Mouse (Mus musculus) CH12.LX (cell line): ENCODE data around the gene Dnajb1. TPM values are rescaled to one million over a fixed set of nuclear protein-coding genes. Genes with fewer than 3 reads are reported as not detected.

Experiments used
- DNase-seq: peaks from one replicate; pipeline ENCODE4 v3.0.0-alpha.2; 2013; ENCODE audit errors: extremely low read depth
- H3K27ac ChIP-seq: 2 replicates; pipeline ENCODE4 v1.5.1; 2012; ENCODE audit warnings: low read depth, mild to moderate bottlenecking, control low read depth, moderate library complexity; ENCODE audit not compliant: insufficient read depth
- H3K27me3 ChIP-seq: replicated peaks from 2 replicates; pipeline ENCODE3; 2012; ENCODE audit warnings: inconsistent platforms
- H3K36me3 ChIP-seq, 2 experiments: replicated peaks in 1 of 2; 2 replicates each; pipeline versions ENCODE3 to v1.6.1; 2012; ENCODE audit warnings: inconsistent platforms in 1 of 2, low read length in 1 of 2, mild to moderate bottlenecking in 1 of 2, mixed read lengths in 1 of 2, moderate library complexity in 1 of 2; ENCODE audit not compliant: control insufficient read depth in 1 of 2, insufficient read depth in 1 of 2
- H3K4me1 ChIP-seq, 2 experiments: 2 replicates each; pipeline ENCODE4 v1.6.1; 2012; ENCODE audit warnings: inconsistent platforms in 1 of 2, moderate library complexity in 1 of 2; ENCODE audit not compliant: insufficient read depth in 2 of 2, control insufficient read depth in 1 of 2
- H3K4me2 ChIP-seq: 2 replicates; pipeline ENCODE4 v1.6.1; 2012; ENCODE audit warnings: low read depth, mild to moderate bottlenecking, control low read depth; ENCODE audit not compliant: poor library complexity, insufficient read depth, severe bottlenecking
- H3K4me3 ChIP-seq, 3 experiments: fragments of 150-350 bp in 1 of 3; sonication (generic) in 1 of 3; replicated peaks in 1 of 3; 2 replicates each; pipeline versions ENCODE3 to v1.5.1; 2011 to 2012; ENCODE audit warnings: low read depth in 2 of 3, low read length in 2 of 3, mild to moderate bottlenecking in 2 of 3, moderate library complexity in 2 of 3, control low read depth in 1 of 3, improper control_type of control experiment in 1 of 3, inconsistent platforms in 1 of 3, mixed read lengths in 1 of 3; ENCODE audit not compliant: poor library complexity in 1 of 3
- H3K79me2 ChIP-seq: replicated peaks from 2 replicates; pipeline ENCODE4 v1.6.1; 2012; ENCODE audit warnings: mild to moderate bottlenecking, moderate library complexity; ENCODE audit not compliant: control insufficient read depth, poor library complexity, insufficient read depth, severe bottlenecking; ENCODE audit errors: extremely low read depth
- H3K9ac ChIP-seq: 2 replicates; pipeline ENCODE4 v1.6.1; 2012; ENCODE audit warnings: low read depth, mild to moderate bottlenecking, control low read depth, moderate library complexity; ENCODE audit not compliant: insufficient read depth
- H3K9me3 ChIP-seq: replicated peaks from 2 replicates; pipeline ENCODE3; 2012; ENCODE audit warnings: low read length, inconsistent platforms, mixed read lengths
- ELF1 ChIP-seq: IDR thresholded peaks from 2 replicates; pipeline ENCODE4 v1.6.1; 2014; ENCODE audit warnings: low read depth, mild to moderate bottlenecking, inconsistent platforms, low read length, improper control_type of control experiment
- ETS1 ChIP-seq: conservative IDR thresholded peaks from 2 replicates; pipeline ENCODE4 v1.6.1; 2012; ENCODE audit warnings: low read depth, mild to moderate bottlenecking, inconsistent platforms, low read length, improper control_type of control experiment, moderate library complexity
- GABPA ChIP-seq: IDR thresholded peaks from 2 replicates; pipeline ENCODE4 v1.6.1; 2012; ENCODE audit warnings: low read depth, low read length, improper control_type of control experiment, inconsistent platforms; ENCODE audit not compliant: insufficient replicate concordance
- JUND ChIP-seq: conservative IDR thresholded peaks from 2 replicates; pipeline ENCODE4 v1.6.1; 2011; ENCODE audit warnings: low read depth, low read length, improper control_type of control experiment
- MAX ChIP-seq: IDR thresholded peaks from 2 replicates; pipeline ENCODE4 v1.6.1; 2011; ENCODE audit warnings: low read length, improper control_type of control experiment
- MYC ChIP-seq: IDR thresholded peaks from 2 replicates; pipeline ENCODE4 v1.6.1; 2011; ENCODE audit warnings: low read depth, mild to moderate bottlenecking, improper control_type of control experiment, low read length
- RCOR1 ChIP-seq: conservative IDR thresholded peaks from 2 replicates; pipeline ENCODE4 v1.6.1; 2012; ENCODE audit warnings: low read depth, mild to moderate bottlenecking, inconsistent platforms, low read length, improper control_type of control experiment
- SIN3A ChIP-seq: IDR thresholded peaks from 2 replicates; pipeline ENCODE4 v1.6.1; 2012; ENCODE audit warnings: low read length, improper control_type of control experiment, inconsistent platforms
- SMC3 ChIP-seq: IDR thresholded peaks from 2 replicates; pipeline ENCODE4 v1.6.1; 2011; ENCODE audit warnings: low read depth, low read length, improper control_type of control experiment
- TCF12 ChIP-seq: IDR thresholded peaks from 2 replicates; pipeline ENCODE4 v1.6.1; 2014; ENCODE audit warnings: low read depth, mild to moderate bottlenecking, inconsistent platforms, low read length, improper control_type of control experiment
- UBTF ChIP-seq: IDR thresholded peaks from 2 replicates; pipeline ENCODE4 v1.6.1; 2012; ENCODE audit warnings: low read depth, mild to moderate bottlenecking, inconsistent platforms, low read length, improper control_type of control experiment, moderate library complexity
- USF1 ChIP-seq: IDR thresholded peaks from 2 replicates; pipeline ENCODE4 v1.6.1; 2014; ENCODE audit warnings: low read depth, mild to moderate bottlenecking, inconsistent platforms, low read length, improper control_type of control experiment
- USF2 ChIP-seq: conservative IDR thresholded peaks from 2 replicates; pipeline ENCODE4 v1.6.1; 2011; ENCODE audit warnings: low read depth, low read length, improper control_type of control experiment
- ZKSCAN1 ChIP-seq: IDR thresholded peaks from 2 replicates; pipeline ENCODE4 v1.6.1; 2012; ENCODE audit warnings: low read depth, inconsistent platforms, low read length, improper control_type of control experiment, borderline replicate concordance
- ZMIZ1 ChIP-seq: IDR thresholded peaks from 2 replicates; pipeline ENCODE4 v1.6.1; 2012; ENCODE audit warnings: low read depth, mild to moderate bottlenecking, inconsistent platforms, low read length, improper control_type of control experiment
- ZNF384 ChIP-seq: IDR thresholded peaks from 2 replicates; pipeline ENCODE4 v1.6.1; 2012; ENCODE audit warnings: low read depth, low read length, improper control_type of control experiment, inconsistent platforms
- dilution Hi-C: fragments of 300-500 bp; cut with MboI; formaldehyde crosslinking; loops from 2 replicates; pipeline ENCODE4 v1.14.3; 2020; ENCODE audit warnings: low sequenced_read_pairs; ENCODE audit not compliant: extremely low pct_unique_long_range_greater_than_20kb, extremely low pct_ligation_motif_present
- in situ Hi-C: fragments of 300-500 bp; cut with MboI; formaldehyde crosslinking; loops from 3 replicates; pipeline ENCODE4 v1.14.3; 2019; ENCODE audit warnings: low sequenced_read_pairs, low pct_ligation_motif_present, low pct_unique_long_range_greater_than_20kb, mixed read lengths
- polyA plus RNA-seq: library from polyadenylated mRNA; unstranded; fragments of >175 nt; gene quantifications from 2 replicates; pipeline ENCODE4 v1.2.1, GENCODE M21; 2012; ENCODE audit warnings: low read depth; ENCODE audit not compliant: insufficient read length
- total RNA-seq, 2 experiments: library from RNA; depleted of rRNA; stranded (reverse); fragments of 300-350 nt in 1 of 2; fragments of >200 nt in 1 of 2; gene quantifications; 2 replicates each; pipeline ENCODE4 v1.2.3; 2012 to 2014

Gene Dnajb1
- total and polyA plus RNA-seq, 3 experiments = 24.9 to 30.9 (median 30.7) TPM

GRCm38 (mm10) chr8:83660995-83661680 lies 53.1 kb downstream of the Dnajb1 start:
- in situ Hi-C loops (no loop called here), dilution Hi-C loops (no loop called here)
- TF ChIP-seq SMC3 (no peak), SIN3A (no peak), TCF12 (no peak), ETS1 (no peak), RCOR1 (no peak), JUND (no peak), ELF1 (no peak), ZNF384 (no peak), USF1 (no peak), MYC (no peak), ZKSCAN1 (no peak), GABPA (no peak), UBTF (no peak), ZMIZ1 (no peak), MAX (no peak), USF2 (no peak)
- H3K9ac ChIP-seq = no peak overlapping the region
- no peak for DNase-seq
- no peaks in the 10 kb centered on the region for H3K9me3 ChIP-seq
- no peak overlapping the region for H3K4me2 ChIP-seq
- H3K36me3 ChIP-seq = peaks cover 0 to 30% of the 10 kb centered on the region in 2 experiments
- H3K4me1 ChIP-seq = peaks cover 5 to 21% of the 10 kb centered on the region in 2 experiments
- no peak overlapping the region for H3K4me3 ChIP-seq
- no peaks in the 10 kb centered on the region for H3K79me2 ChIP-seq
- H3K27me3 ChIP-seq = no peaks in the 10 kb centered on the region
- H3K27ac ChIP-seq = no peak overlapping the region

Other genes with a start within 250 kb of the Dnajb1 start
- 0.59 TPM in 2 replicates for gene Clgn, start 218.3 kb upstream of the Dnajb1 start, total RNA-seq (2012; rRNA removed)
- gene Clgn, start 218.3 kb upstream of the Dnajb1 start, total RNA-seq (2014; rRNA removed) = 1.2 and 1.3 TPM in 2 replicates
- gene Clgn, start 218.3 kb upstream of the Dnajb1 start, polyA plus RNA-seq = 1.4 and 1.5 TPM in 2 replicates
- 28.9 and 37.8 TPM in 2 replicates for gene Scoc, start 149.8 kb upstream of the Dnajb1 start, total RNA-seq (2012; rRNA removed)
- gene Scoc, start 149.8 kb upstream of the Dnajb1 start, total RNA-seq (2014; rRNA removed) = 79.7 and 85.9 TPM in 2 replicates
- gene Scoc, start 149.8 kb upstream of the Dnajb1 start, polyA plus RNA-seq = 25.4 and 34.5 TPM in 2 replicates
- not detected in 2 replicates for gene Olfr370, start 72.4 kb upstream of the Dnajb1 start, total RNA-seq (2012; rRNA removed)
- gene Olfr370, start 72.4 kb upstream of the Dnajb1 start, total RNA-seq (2014; rRNA removed) = not detected in 2 replicates
- 0.10 TPM in 1 of 2 replicates, not detected in the other for gene Olfr370, start 72.4 kb upstream of the Dnajb1 start, polyA plus RNA-seq
- gene Ndufb7, start 41.5 kb upstream of the Dnajb1 start, total RNA-seq (2012; rRNA removed) = 316 and 331 TPM in 2 replicates
- 213 and 223 TPM in 2 replicates for gene Ndufb7, start 41.5 kb upstream of the Dnajb1 start, total RNA-seq (2014; rRNA removed)
- gene Ndufb7, start 41.5 kb upstream of the Dnajb1 start, polyA plus RNA-seq = 144 and 202 TPM in 2 replicates
- 130 and 171 TPM in 2 replicates for gene Tecr, start 222 bp upstream of the Dnajb1 start, total RNA-seq (2012; rRNA removed)
- 95.9 and 111 TPM in 2 replicates for gene Tecr, start 222 bp upstream of the Dnajb1 start, total RNA-seq (2014; rRNA removed)
- 199 and 209 TPM in 2 replicates for gene Tecr, start 222 bp upstream of the Dnajb1 start, polyA plus RNA-seq
- 21.2 and 25.8 TPM in 2 replicates for gene Gipc1, start 44.5 kb downstream of the Dnajb1 start, total RNA-seq (2012; rRNA removed)
- gene Gipc1, start 44.5 kb downstream of the Dnajb1 start, total RNA-seq (2014; rRNA removed) = 21.0 and 24.4 TPM in 2 replicates
- 22.6 and 24.2 TPM in 2 replicates for gene Gipc1, start 44.5 kb downstream of the Dnajb1 start, polyA plus RNA-seq
- 3.3 and 4.0 TPM in 2 replicates for gene Ptger1, start 58.5 kb downstream of the Dnajb1 start, total RNA-seq (2012; rRNA removed)
- gene Ptger1, start 58.5 kb downstream of the Dnajb1 start, total RNA-seq (2014; rRNA removed) = not detected in 2 replicates
- 2.6 and 7.6 TPM in 2 replicates for gene Ptger1, start 58.5 kb downstream of the Dnajb1 start, polyA plus RNA-seq
- 44.6 and 47.8 TPM in 2 replicates for gene Pkn1, start 91.0 kb downstream of the Dnajb1 start, total RNA-seq (2012; rRNA removed)
- 28.1 and 33.5 TPM in 2 replicates for gene Pkn1, start 91.0 kb downstream of the Dnajb1 start, total RNA-seq (2014; rRNA removed)
- 58.8 and 60.3 TPM in 2 replicates for gene Pkn1, start 91.0 kb downstream of the Dnajb1 start, polyA plus RNA-seq
- gene Ddx39, start 107.0 kb downstream of the Dnajb1 start, total RNA-seq (2012; rRNA removed) = 194 and 278 TPM in 2 replicates
- gene Ddx39, start 107.0 kb downstream of the Dnajb1 start, total RNA-seq (2014; rRNA removed) = 339 and 372 TPM in 2 replicates
- 231 and 232 TPM in 2 replicates for gene Ddx39, start 107.0 kb downstream of the Dnajb1 start, polyA plus RNA-seq
- gene Adgre5, start 133.1 kb downstream of the Dnajb1 start, total RNA-seq (2012; rRNA removed) = 23.6 and 27.4 TPM in 2 replicates
- 0.54 and 0.66 TPM in 2 replicates for gene Adgre5, start 133.1 kb downstream of the Dnajb1 start, total RNA-seq (2014; rRNA removed)
- gene Adgre5, start 133.1 kb downstream of the Dnajb1 start, polyA plus RNA-seq = 3.7 and 5.9 TPM in 2 replicates